Mouse (Mus musculus): ENCODE data around the gene Uqcrh.

DNA sequence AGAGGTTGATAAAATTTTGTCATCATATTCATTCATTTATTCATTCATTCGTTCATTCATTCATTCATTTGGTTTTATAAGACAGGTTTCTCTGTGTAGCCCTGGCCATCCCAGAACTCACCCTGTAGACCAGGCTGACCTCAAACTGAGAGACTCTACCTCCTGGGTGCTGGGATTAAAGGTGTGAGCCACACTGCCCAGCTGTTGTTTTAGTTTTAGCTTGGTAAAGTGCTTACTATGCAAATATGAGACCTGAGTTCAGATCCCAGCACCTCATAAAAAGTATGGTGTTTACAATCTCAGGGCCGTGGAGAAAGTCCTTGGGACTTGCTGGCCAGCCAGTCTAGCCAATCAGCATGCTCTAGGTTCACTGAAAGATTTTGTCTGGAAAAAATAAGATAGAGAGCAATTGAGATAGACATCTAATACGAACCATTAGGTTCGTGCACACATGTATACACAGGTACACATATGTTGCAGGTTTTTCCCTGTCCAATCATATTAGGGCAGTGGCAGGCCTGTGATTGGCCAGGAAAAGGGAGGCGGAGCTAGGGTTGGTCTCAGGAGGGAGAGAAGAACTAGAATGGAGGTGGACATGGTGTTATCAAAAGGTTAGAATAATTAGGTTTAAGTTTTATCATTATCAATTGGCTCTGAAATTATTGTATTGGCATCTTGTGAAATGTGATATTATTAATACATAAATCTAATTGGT is 15.7 kb downstream of the Uqcrh start:
- TF ChIP-seq CTCF (IDR thresholded peaks at IDR 0.05; ENCODE audit: low read depth, low read length) (no peak), EP300 (IDR thresholded peaks at IDR 0.05; ENCODE audit: insufficient read depth, low read depth, low read length) (no peak)
